In genomic region chr17:83397571-83398100, GRCm38 (mm10) we compare ENCODE assay signal across 9 mouse cellular contexts. TPM values are rescaled to one million over a fixed set of nuclear protein-coding genes. Genes with fewer than 3 reads are reported as not detected.
DNase-seq lines count a peak whose midpoint lies in the region; ATAC-seq lines count a peak whose summit lies in the region.
"Had no signal": no experiment of that assay in that cellular context is flagged by ENCODE, and none has a peak within 500 bp of the region (broad histone marks: within the 10 kb centered on the region; RNA-seq: fewer than 3 reads in every experiment).

No protein-coding gene starts in this region.

- no peak overlapping the region for H3K4me3 ChIP-seq in limb, embryonic 11.5 days (ENCODE audit: low read depth, low read length)
- no peak overlapping the region for H3K4me3 ChIP-seq in limb, embryonic 10.5 days
- no peak overlapping the region for H3K4me3 ChIP-seq in heart, embryonic 10.5 days
- H3K4me3 ChIP-seq in limb, embryonic 12.5 days (replicated peaks) = no peak overlapping the region
- H3K4me3 ChIP-seq: neural tube, embryonic 12.5 days had no signal

- H3K4me2 ChIP-seq in limb, embryonic 11.5 days (ENCODE audit: low read depth, severe bottlenecking) = no peak overlapping the region
- no peak overlapping the region for H3K4me2 ChIP-seq in limb, embryonic 12.5 days
- H3K4me2 ChIP-seq: neural tube, embryonic 12.5 days had no signal

- H3K36me3 ChIP-seq in limb, embryonic 11.5 days (ENCODE audit: control insufficient read depth, insufficient read depth, low read length) = no peaks in the 10 kb centered on the region
- H3K36me3 ChIP-seq in limb, embryonic 10.5 days = peaks cover 6% of the 10 kb centered on the region
- peaks cover 5% of the 10 kb centered on the region; the same call in 1 of the 2 replicates for H3K36me3 ChIP-seq in heart, embryonic 10.5 days
- no peaks in the 10 kb centered on the region for H3K36me3 ChIP-seq in limb, embryonic 12.5 days
- H3K36me3 ChIP-seq: neural tube, embryonic 12.5 days had no signal

- no peak for ATAC-seq in limb, embryonic 11.5 days (ENCODE audit: insufficient number of reproducible peaks, low FRiP score, low TSS enrichment, low read depth)
- ATAC-seq in limb, embryonic 12.5 days (ENCODE audit: insufficient number of reproducible peaks, insufficient read depth, low FRiP score, low TSS enrichment, low read depth) = no peak

- H3K27me3 ChIP-seq in limb, embryonic 11.5 days (ENCODE audit: control insufficient read depth, insufficient read depth, low read length) = no peaks in the 10 kb centered on the region
- H3K27me3 ChIP-seq in limb, embryonic 10.5 days (ENCODE audit: low read depth, poor library complexity, severe bottlenecking) = no peaks in the 10 kb centered on the region
- no peaks in the 10 kb centered on the region for H3K27me3 ChIP-seq in heart, embryonic 10.5 days (ENCODE audit: insufficient read depth, poor library complexity, severe bottlenecking)
- H3K27me3 ChIP-seq in limb, embryonic 12.5 days = no peaks in the 10 kb centered on the region
- H3K27me3 ChIP-seq: neural tube, embryonic 12.5 days had no signal

- WGBS in limb, embryonic 11.5 days = 59% methylated on average over 6 of the region's 6 CpGs
- 68% methylated on average over 6 of the region's 6 CpGs for WGBS in limb, embryonic 10.5 days
- WGBS in heart, embryonic 10.5 days = 25% methylated on average over 6 of the region's 6 CpGs
- WGBS in limb, embryonic 12.5 days = 68% methylated on average over 6 of the region's 6 CpGs

- H3K9ac ChIP-seq in limb, embryonic 11.5 days (ENCODE audit: low read length) = no peak overlapping the region
- H3K9ac ChIP-seq in limb, embryonic 12.5 days (replicated peaks) = no peak overlapping the region
- H3K9ac ChIP-seq: neural tube, embryonic 12.5 days had no signal

- DNase-seq in limb, embryonic 11.5 days (ENCODE audit: low spot score) = no peak
- DNase-seq in limb, embryonic 10.5 days (ENCODE audit: low spot score) = no peak
- DNase-seq in heart, embryonic 10.5 days (ENCODE audit: low spot score) = no peak
- DNase-seq in natural killer cell, adult 2 months (ENCODE audit: low spot score in 2 of 2) = peak; percentile 69 to 73
- DNase-seq in urinary bladder, postnatal 4 days (ENCODE audit: low spot score in 2 of 2) = no peak
- no peak for DNase-seq in left cerebral cortex, adult 9 months (ENCODE audit: low spot score in 2 of 2)
- no peak for DNase-seq in frontal cortex, postnatal 36 days (ENCODE audit: low spot score in 2 of 2)

- no peaks in the 10 kb centered on the region for H3K9me3 ChIP-seq in limb, embryonic 11.5 days (ENCODE audit: control insufficient read depth, low read length)
- H3K9me3 ChIP-seq in limb, embryonic 10.5 days (replicated peaks) = no peaks in the 10 kb centered on the region
- H3K9me3 ChIP-seq in heart, embryonic 10.5 days = no peaks in the 10 kb centered on the region
- no peaks in the 10 kb centered on the region for H3K9me3 ChIP-seq in limb, embryonic 12.5 days
- H3K9me3 ChIP-seq: neural tube, embryonic 12.5 days had no signal

- 0 out of 2 replicates have a peak overlapping the region, but pooled peaks have one; percentile 45 for H3K27ac ChIP-seq in limb, embryonic 11.5 days (replicated peaks; ENCODE audit: low read depth, low read length)
- no peak overlapping the region for H3K27ac ChIP-seq in limb, embryonic 10.5 days
- H3K27ac ChIP-seq in heart, embryonic 10.5 days = peak overlapping the region; percentile 77
- H3K27ac ChIP-seq in limb, embryonic 12.5 days = 0 out of 2 replicates have a peak overlapping the region, but pooled peaks have one; percentile 4
- H3K27ac ChIP-seq: neural tube, embryonic 12.5 days had no signal

- H3K4me1 ChIP-seq in limb, embryonic 11.5 days (ENCODE audit: control insufficient read depth, insufficient read depth, low read length) = peaks cover 11% of the 10 kb centered on the region
- H3K4me1 ChIP-seq in limb, embryonic 10.5 days = peaks cover 23% of the 10 kb centered on the region
- H3K4me1 ChIP-seq in heart, embryonic 10.5 days = peaks cover 44% of the 10 kb centered on the region
- H3K4me1 ChIP-seq in limb, embryonic 12.5 days (replicated peaks) = peaks cover 16% of the 10 kb centered on the region
- H3K4me1 ChIP-seq: neural tube, embryonic 12.5 days had no signal

RNA-seq across cellular contexts. Expression of gene Eml4, which starts 46.9 kb away (rescaled TPM):
- polyA plus RNA-seq in limb, embryonic 11.5 days (2014; fragmentation: Nextera tagmentation; extraction: Ambion mirVana) = 76.0 and 83.1 TPM in 2 replicates
- polyA plus RNA-seq in limb, embryonic 10.5 days (2016; fragmentation: Nextera tagmentation; extraction: Ambion mirVana) = 71.6 and 72.3 TPM in 2 replicates
- polyA plus RNA-seq in heart, embryonic 10.5 days (2016; fragmentation: Nextera tagmentation; extraction: Ambion mirVana) = 27.8 and 37.3 TPM in 2 replicates
- 70.8 and 74.8 TPM in 2 replicates for polyA plus RNA-seq in limb, embryonic 12.5 days (2016; fragmentation: Nextera tagmentation; extraction: Ambion mirVana)

Comparison
In these comparisons a context has a peak if more than half of its experiments do, and no peak if none do; other contexts are left out.
1. DNase-seq: peak in natural killer cell, adult 2 months (2 of 2); none in limb, embryonic 11.5 days (single experiment), limb, embryonic 10.5 days (single experiment), heart, embryonic 10.5 days (single experiment), urinary bladder, postnatal 4 days (0 of 2), left cerebral cortex, adult 9 months (0 of 2) and frontal cortex, postnatal 36 days (0 of 2).